Mouse (Mus musculus): ENCODE measurements around the gene Gfm1. TPM values are rescaled to one million over a fixed set of nuclear protein-coding genes. Genes with fewer than 3 reads are reported as not detected.

The Gfm1 gene
- polyA plus RNA-seq, 1 experiment from 2014 or later, result 52.4 TPM

DNA sequence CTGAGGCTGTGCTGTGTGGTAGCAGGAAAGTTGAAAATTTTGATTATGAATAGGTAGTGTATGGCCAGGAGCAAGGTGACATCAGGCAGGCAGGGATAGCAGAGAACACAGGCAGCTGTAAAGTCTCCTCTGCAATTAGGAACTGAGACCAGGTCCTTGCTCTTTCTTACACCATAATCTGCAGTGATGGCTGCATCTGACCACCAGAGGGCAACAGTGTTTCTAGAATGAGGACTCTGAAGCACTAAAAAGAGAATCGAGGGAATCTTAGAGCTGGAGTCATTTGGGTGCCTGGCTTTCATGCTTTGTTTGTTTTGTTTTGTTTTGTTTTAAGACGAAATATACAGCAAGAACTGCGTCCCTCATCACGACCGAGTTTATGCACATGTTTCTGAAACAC lies 82.9 kb downstream of the Gfm1 start:
- Histone ChIP-seq H3K79me2 (ENCODE audit: inconsistent target) (no peaks in the 10 kb centered on the region), H3K36me3 (ENCODE audit: inconsistent target) (no peaks in the 10 kb centered on the region), H3K4me3 (ENCODE audit: inconsistent target) (no peak overlapping the region), H3K27ac (no peak overlapping the region)
- WGBS (ENCODE audit: missing documents), result 5% methylated on average over 5 of the region's 5 CpGs

DNA sequence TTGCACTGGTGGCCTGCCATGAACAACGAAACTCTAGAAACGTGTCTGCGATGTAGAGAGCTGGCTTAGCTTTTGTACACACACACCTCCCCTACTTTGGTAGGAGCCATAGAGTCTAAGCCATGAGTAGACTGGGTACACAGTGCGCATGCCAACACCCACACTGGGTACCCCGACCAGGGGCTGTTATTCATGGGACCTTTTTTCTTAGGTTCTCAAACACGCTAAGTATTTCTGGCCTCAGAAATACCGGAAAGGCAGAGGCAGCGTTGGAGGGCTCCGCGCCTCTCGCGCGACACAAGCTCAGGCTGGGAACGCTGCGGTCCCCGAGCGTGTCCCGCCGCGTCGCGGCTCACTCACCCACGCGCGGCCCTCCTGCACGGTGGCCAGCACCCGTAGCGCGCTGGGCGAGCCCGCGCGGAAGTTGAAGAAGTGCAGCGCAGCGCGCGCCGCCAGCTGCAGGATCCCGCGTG lies 84.9 kb downstream of the Gfm1 start:
- no peaks in the 10 kb centered on the region for H3K79me2 ChIP-seq (ENCODE audit: inconsistent target)
- no peak overlapping the region for H3K4me3 ChIP-seq (ENCODE audit: inconsistent target)
- no peak overlapping the region for H3K27ac ChIP-seq
- WGBS (ENCODE audit: missing documents), result 7% methylated on average over 40 of the region's 40 CpGs
- no peaks in the 10 kb centered on the region for H3K36me3 ChIP-seq (ENCODE audit: inconsistent target)

DNA sequence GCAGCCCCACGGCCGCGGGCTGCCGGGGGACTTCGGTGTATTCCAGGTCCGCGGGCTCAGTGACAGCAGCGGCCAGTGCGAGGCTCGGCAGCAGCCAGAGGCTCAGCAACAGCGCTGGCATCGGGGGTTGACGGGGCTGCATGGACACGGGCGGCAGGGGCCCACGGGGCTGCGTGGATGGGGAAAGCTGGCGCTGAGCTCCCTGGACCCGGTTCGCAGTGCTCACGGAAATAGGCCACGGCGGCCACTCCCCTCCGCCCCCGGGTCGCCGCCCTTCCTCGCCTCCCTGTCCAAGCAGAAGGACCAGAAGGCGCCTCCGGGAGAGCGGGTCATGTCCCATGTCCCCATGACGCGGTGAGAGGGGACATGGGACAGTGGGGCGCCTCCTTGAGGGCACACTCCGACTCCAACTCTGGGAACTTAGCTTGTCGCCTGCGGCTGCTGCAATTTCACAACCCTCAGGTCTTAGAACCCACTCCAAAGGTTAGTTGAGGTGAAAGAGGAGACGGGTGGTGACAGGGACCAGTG lies 85.4 kb downstream of the Gfm1 start, which contains the start of gene Rarres1:
Gene Rarres1, minus strand, starts transcription at position 250 of the 528 bp plus-strand sequence.
- WGBS (ENCODE audit: missing documents), result 3% methylated on average over 34 of the region's 38 CpGs
- H3K4me3 ChIP-seq (ENCODE audit: inconsistent target), result no peak within 1 kb of the TSS

DNA sequence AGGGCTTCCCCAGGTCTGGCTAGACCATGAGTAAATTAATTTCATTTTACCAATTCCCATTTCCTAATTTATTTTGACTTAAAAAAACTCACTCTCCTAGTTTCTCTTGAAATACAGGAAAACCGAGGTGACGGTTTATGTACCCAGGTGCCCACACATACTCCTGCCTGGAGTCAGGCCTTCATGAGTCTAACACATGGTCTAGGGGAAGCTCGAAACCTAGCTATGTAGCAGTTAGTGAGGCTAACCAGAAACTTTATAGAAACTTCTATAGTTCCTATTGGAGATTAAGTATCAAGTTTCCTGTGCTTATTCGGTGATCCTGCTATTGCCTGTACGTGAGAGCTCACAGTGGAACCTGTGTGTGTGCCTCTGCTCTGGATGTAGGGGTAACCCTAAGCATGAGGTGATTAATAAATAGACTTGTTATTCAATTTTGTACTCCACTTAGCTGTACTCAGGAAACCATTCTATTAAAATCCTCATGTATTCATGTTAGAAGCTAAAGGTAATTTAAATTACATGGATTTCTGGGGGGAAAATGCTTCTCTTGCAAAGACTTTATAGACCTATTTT lies 90.8 kb downstream of the Gfm1 start:
- Histone ChIP-seq H3K79me2 (ENCODE audit: inconsistent target) (no peaks in the 10 kb centered on the region), H3K36me3 (ENCODE audit: inconsistent target) (no peaks in the 10 kb centered on the region), H3K27ac (no peak overlapping the region), H3K4me3 (ENCODE audit: inconsistent target) (no peak overlapping the region)
- WGBS (ENCODE audit: missing documents), result 94% methylated on average over 5 of the region's 5 CpGs

More for the DNA sequence above, 85.4 kb downstream of the Gfm1 start, which contains the start of gene Rarres1:
- no peaks in the 10 kb centered on the region for H3K79me2 ChIP-seq (ENCODE audit: inconsistent target)
- H3K36me3 ChIP-seq (ENCODE audit: inconsistent target), result no peaks in the 10 kb centered on the region
- H3K27ac ChIP-seq, result no peak within 1 kb of the TSS

DNA sequence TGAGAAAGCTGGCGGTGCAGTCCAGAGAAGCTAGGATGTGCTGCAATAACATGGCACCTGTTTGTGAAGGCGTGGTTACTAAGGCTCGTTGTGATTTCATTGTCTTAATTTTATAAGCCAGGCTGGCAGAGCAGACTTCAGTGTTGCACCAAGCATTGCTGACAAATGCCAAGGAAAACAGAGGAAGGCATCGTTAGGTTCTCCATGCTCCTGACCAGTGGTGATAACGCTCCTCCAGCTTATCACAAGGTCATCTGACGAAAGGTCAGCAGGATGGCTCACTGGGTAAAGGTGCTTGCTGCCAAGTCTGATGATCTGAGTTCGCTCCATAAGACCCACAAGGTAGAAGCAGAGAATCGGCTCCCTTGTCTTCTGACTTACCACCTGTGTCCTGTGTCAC lies 92.8 kb downstream of the Gfm1 start:
- Histone ChIP-seq H3K79me2 (ENCODE audit: inconsistent target) (no peaks in the 10 kb centered on the region), H3K36me3 (ENCODE audit: inconsistent target) (no peaks in the 10 kb centered on the region), H3K27ac (no peak overlapping the region), H3K4me3 (ENCODE audit: inconsistent target) (no peak overlapping the region)
- 88% methylated on average over 8 of the region's 8 CpGs for WGBS (ENCODE audit: missing documents)

DNA sequence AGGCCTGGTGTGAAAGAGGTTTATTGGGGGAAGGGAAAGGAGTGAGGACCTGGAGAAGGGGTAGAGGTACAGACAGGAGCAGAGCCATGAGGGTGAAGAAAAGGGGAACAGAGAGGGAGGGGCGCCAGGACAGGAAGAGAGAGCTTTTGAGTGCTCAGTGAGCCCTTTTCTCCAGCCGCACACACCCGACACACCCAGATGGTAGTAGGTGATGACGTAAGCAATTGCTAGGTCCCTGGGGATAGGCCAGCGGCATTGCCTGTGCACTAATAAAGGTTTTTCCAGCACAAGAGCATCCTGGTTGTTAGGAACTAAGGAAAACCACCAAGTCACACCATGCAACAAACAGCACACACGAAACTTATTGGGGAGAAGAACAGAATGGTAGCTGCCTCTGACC lies 94.9 kb downstream of the Gfm1 start:
- Histone ChIP-seq H3K27ac (no peak overlapping the region), H3K36me3 (ENCODE audit: inconsistent target) (no peaks in the 10 kb centered on the region), H3K79me2 (ENCODE audit: inconsistent target) (no peaks in the 10 kb centered on the region), H3K4me3 (ENCODE audit: inconsistent target) (no peak overlapping the region)
- 59% methylated on average over 6 of the region's 6 CpGs for WGBS (ENCODE audit: missing documents)

Other genes starting within 250 kb of the Gfm1 start
- not detected in 3 replicates for gene Mlf1, start 56.0 kb upstream of the Gfm1 start, polyA plus RNA-seq (2018)
- gene Gm17402, start 54.9 kb upstream of the Gfm1 start, polyA plus RNA-seq (2018), result not detected in 3 replicates
- gene Lxn, start 33.8 kb downstream of the Gfm1 start, polyA plus RNA-seq (2018), result 36.6 to 58.6 TPM (median 40.3 TPM) in 3 replicates
- 0.62 to 1.8 TPM (median 0.96 TPM) in 3 replicates for gene Rarres1, start 85.4 kb downstream of the Gfm1 start, polyA plus RNA-seq (2018)
- 233 to 282 TPM (median 273 TPM) in 3 replicates for gene Mfsd1, start 152.6 kb downstream of the Gfm1 start, polyA plus RNA-seq (2018)